Mouse (Mus musculus) CH12.LX (cell line): Measurements from ENCODE around the gene Opalin.

Source experiments
- CTCF ChIP-seq, 2 experiments: IDR thresholded peaks in 1 of 2; conservative IDR thresholded peaks in 1 of 2; 2 replicates each; pipeline ENCODE4 v1.5.1; 2011 to 2012; ENCODE audit warnings: low read depth in 2 of 2, low read length in 2 of 2, improper control_type of control experiment in 1 of 2, inconsistent platforms in 1 of 2, mild to moderate bottlenecking in 1 of 2, moderate library complexity in 1 of 2
- EP300 ChIP-seq: IDR thresholded peaks from 2 replicates; pipeline ENCODE4 v1.6.1; 2011; ENCODE audit warnings: low read length, improper control_type of control experiment
- ETS1 ChIP-seq: conservative IDR thresholded peaks from 2 replicates; pipeline ENCODE4 v1.6.1; 2012; ENCODE audit warnings: low read depth, mild to moderate bottlenecking, inconsistent platforms, low read length, improper control_type of control experiment, moderate library complexity
- KAT2A ChIP-seq: IDR thresholded peaks from 2 replicates; pipeline ENCODE4 v1.6.1; 2012; ENCODE audit warnings: low read length, improper control_type of control experiment, inconsistent platforms; ENCODE audit not compliant: insufficient replicate concordance
- MAX ChIP-seq: IDR thresholded peaks from 2 replicates; pipeline ENCODE4 v1.6.1; 2011; ENCODE audit warnings: low read length, improper control_type of control experiment
- NELFE ChIP-seq: IDR thresholded peaks from 2 replicates; pipeline ENCODE4 v1.6.1; 2011; ENCODE audit warnings: low read depth, low read length, improper control_type of control experiment
- POLR2A ChIP-seq: IDR thresholded peaks from 2 replicates; pipeline ENCODE4 v1.6.1; 2011; ENCODE audit warnings: low read depth, mild to moderate bottlenecking, improper control_type of control experiment, low read length
- POLR2AphosphoS2 ChIP-seq: IDR thresholded peaks from 2 replicates; pipeline ENCODE4 v1.6.1; 2011; ENCODE audit warnings: low read depth, low read length, improper control_type of control experiment
- SMC3 ChIP-seq: IDR thresholded peaks from 2 replicates; pipeline ENCODE4 v1.6.1; 2011; ENCODE audit warnings: low read depth, low read length, improper control_type of control experiment
- ZC3H11A ChIP-seq: IDR thresholded peaks from 2 replicates; pipeline ENCODE4 v1.6.1; 2012; ENCODE audit warnings: low read depth, mild to moderate bottlenecking, inconsistent platforms, low read length, improper control_type of control experiment
- ZNF384 ChIP-seq: IDR thresholded peaks from 2 replicates; pipeline ENCODE4 v1.6.1; 2012; ENCODE audit warnings: low read depth, low read length, improper control_type of control experiment, inconsistent platforms

- no peak for TF ChIP-seq CTCF (conservative IDR thresholded peaks at IDR 0.05 in 1 of 2, IDR thresholded peaks at IDR 0.05 in 1 of 2; ENCODE audit: low read depth in 2 of 2, low read length in 2 of 2)
- TF ChIP-seq ZC3H11A = no peak
- TF ChIP-seq POLR2A = no peak
- no peak for TF ChIP-seq ETS1
- TF ChIP-seq KAT2A = no peak
- TF ChIP-seq POLR2AphosphoS2 = no peak
- no peak for TF ChIP-seq EP300
- no peak for TF ChIP-seq ZNF384
- TF ChIP-seq MAX = no peak
- TF ChIP-seq NELFE = no peak
- no peak for TF ChIP-seq SMC3
Measured at GRCm38 (mm10) chr19:41054702-41055101, 22.2 kb downstream of the Opalin start.
